Mouse (Mus musculus) cerebellum, adult 2 months (tissue): ENCODE measurements at regions not wholly inside any gene's neighbourhood (a gene's known extent, or its start where the extent isn't known, plus 50 kb on each side); places are given as distances from the start of the nearest gene placed in this dataset.

ENCODE experiments used
- CTCF ChIP-seq: fragments of 200-500 bp; IDR thresholded peaks from 2 replicates; pipeline ENCODE4 v1.5.1; 2011; ENCODE audit warnings: low read depth, mild to moderate bottlenecking, control low read depth, low read length, moderate library complexity, borderline replicate concordance; ENCODE audit not compliant: insufficient read depth
- POLR2A ChIP-seq: fragments of 200-500 bp; IDR thresholded peaks from 2 replicates; pipeline ENCODE4 v1.6.1; 2011; ENCODE audit warnings: low read length, control low read depth, borderline replicate concordance; ENCODE audit not compliant: insufficient read depth

GRCm38 (mm10) chr9:117904621-117905020 is 135.7 kb upstream of the Azi2 start:
- TF ChIP-seq CTCF = no peak
- no peak for TF ChIP-seq POLR2A
